Mouse (Mus musculus): ENCODE measurements around the gene Nsf.

DNA sequence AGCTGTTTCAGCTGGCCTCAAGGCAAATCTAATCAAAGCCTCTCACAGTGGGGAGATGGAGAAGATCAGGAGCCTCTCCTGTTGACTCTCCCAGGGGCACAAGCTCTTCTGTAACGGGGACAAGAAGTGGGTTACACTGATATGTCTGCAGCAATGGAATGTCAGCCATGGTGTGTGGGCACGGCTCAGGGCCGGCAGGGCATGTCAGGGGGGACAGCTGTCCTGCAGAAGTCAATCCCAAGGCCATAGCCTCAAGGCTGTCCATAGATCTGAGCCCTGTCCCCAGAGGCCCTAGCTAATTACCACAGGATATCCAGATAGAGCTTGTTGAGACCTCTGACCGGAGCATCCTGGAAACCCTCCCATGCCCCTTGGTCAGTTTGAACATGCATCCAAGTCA lies 149.1 kb downstream of the Nsf start:
- TF ChIP-seq POLR2A (IDR thresholded peaks at IDR 0.05; ENCODE audit: borderline replicate concordance, control insufficient read depth, low read depth, low read length) (no peak), CTCF (IDR thresholded peaks at IDR 0.05; ENCODE audit: control insufficient read depth, insufficient read depth, low read length) (no peak)

Data from bone marrow, adult 2 months (tissue).